Mouse (Mus musculus) kidney, embryonic 15.5 days (tissue): ENCODE results near the gene Stx1b. TPM values are rescaled to one million over a fixed set of nuclear protein-coding genes. Genes with fewer than 3 reads are reported as not detected.

Experiments used
- ATAC-seq: fragments of 200-750 bp; cut with Nextera tagmentation; replicated peaks from 2 replicates; pipeline ENCODE4 v1.8.0; 2017; ENCODE audit warnings: moderate TSS enrichment; ENCODE audit not compliant: low FRiP score
- H3K27ac ChIP-seq: fragments of 300-500 bp; sonication (generic); 2 replicates; pipeline ENCODE4 v1.5.1; 2015; ENCODE audit warnings: mild to moderate bottlenecking, inconsistent platforms
- H3K27me3 ChIP-seq: fragments of 300-500 bp; sonication (generic); 2 replicates; pipeline ENCODE4 v1.6.1; 2015; ENCODE audit warnings: inconsistent platforms
- H3K36me3 ChIP-seq: fragments of 300-500 bp; sonication (generic); 2 replicates; pipeline ENCODE4 v1.6.1; 2015; ENCODE audit warnings: inconsistent platforms
- H3K4me1 ChIP-seq: fragments of 300-500 bp; sonication (generic); 2 replicates; pipeline ENCODE4 v1.6.1; 2015; ENCODE audit warnings: inconsistent platforms
- H3K4me2 ChIP-seq: fragments of 300-500 bp; sonication (generic); 2 replicates; pipeline ENCODE4 v1.6.1; 2015; ENCODE audit warnings: moderate library complexity, mild to moderate bottlenecking, inconsistent platforms
- H3K4me3 ChIP-seq: fragments of 300-500 bp; sonication (generic); replicated peaks from 2 replicates; pipeline ENCODE4 v1.5.1; 2015; ENCODE audit warnings: mild to moderate bottlenecking, inconsistent platforms
- H3K9ac ChIP-seq: fragments of 300-500 bp; sonication (generic); 2 replicates; pipeline ENCODE4 v1.6.1; 2015; ENCODE audit warnings: mild to moderate bottlenecking, inconsistent platforms
- H3K9me3 ChIP-seq: fragments of 300-500 bp; sonication (generic); replicated peaks from 2 replicates; pipeline ENCODE4 v1.6.1; 2016; ENCODE audit warnings: inconsistent platforms
- WGBS: fragments of 180-500 bp; shearing (Covaris S2); methylation state at CpG from one replicate; pipeline ENCODE4 v1.1.7; 2015; ENCODE audit warnings: mixed read lengths; 5-methylcytosine and 5-hydroxymethylcytosine counted together
- polyA plus RNA-seq: library from polyadenylated mRNA; unstranded; fragments of >200 nt; fragmentation: Nextera tagmentation; extraction: Ambion mirVana; gene quantifications from 2 replicates; pipeline ENCODE4 v1.2.1, GENCODE M21; 2015

Stx1b gene
- 3.8 and 5.2 TPM in 2 replicates for polyA plus RNA-seq

DNA sequence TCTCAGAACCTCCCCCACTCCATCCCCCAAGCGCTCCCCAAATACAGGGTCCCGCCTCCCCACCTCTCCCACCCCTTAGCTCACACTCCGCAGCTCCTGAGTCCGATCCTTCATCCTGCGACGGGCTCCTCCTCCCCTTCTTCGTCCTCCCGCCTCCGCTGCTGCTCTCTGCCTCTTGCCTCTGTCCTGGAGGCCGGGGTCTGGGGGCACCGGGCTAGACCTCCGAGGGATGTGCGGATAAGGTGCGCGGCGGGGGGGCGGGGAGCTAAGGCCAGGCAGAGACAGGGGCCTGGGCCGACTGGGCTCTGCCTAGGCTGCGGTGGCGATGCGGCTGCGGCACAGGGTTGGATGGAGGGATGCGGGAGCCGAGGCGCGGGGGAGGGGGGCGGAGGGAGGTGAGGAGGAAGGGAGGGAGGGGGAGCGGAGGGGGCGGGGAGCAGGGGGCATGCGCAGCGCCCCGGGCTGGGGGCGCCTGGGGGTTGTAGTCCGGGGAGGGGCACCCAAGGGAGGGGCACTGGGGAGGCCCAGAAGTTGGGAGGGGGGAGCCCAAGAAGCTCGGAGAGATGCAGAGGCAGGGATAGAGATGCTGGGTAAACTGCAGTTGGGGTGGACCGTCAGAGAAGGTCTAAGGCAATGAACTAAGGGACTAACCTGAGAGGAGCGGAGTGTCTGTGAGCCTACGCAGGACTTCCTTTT lies at the start of gene Stx1b, which contains the start of gene Stx4a:
Gene Stx1b, minus strand, starts transcription at position 374 of the 696 bp plus-strand sequence.
Gene Stx4a, plus strand, starts transcription at position 119 of the 696 bp plus-strand sequence.
- peak within 1 kb of the TSS; percentile 70 for H3K9ac ChIP-seq
- peaks cover 38% of the 10 kb centered on the region for H3K4me1 ChIP-seq
- H3K4me3 ChIP-seq, result peak within 1 kb of the TSS; percentile 61
- no peaks in the 10 kb centered on the region for H3K27me3 ChIP-seq
- 3% methylated on average over 32 of the region's 38 CpGs for WGBS
- peak; percentile 68 for ATAC-seq
- H3K9me3 ChIP-seq, result no peaks in the 10 kb centered on the region
- H3K4me2 ChIP-seq, result peak within 1 kb of the TSS; percentile 89
- H3K27ac ChIP-seq, result 0 out of 2 replicates have a peak within 1 kb of the TSS, but pooled peaks have one; percentile 33
- H3K36me3 ChIP-seq, result no peaks in the 10 kb centered on the region

DNA sequence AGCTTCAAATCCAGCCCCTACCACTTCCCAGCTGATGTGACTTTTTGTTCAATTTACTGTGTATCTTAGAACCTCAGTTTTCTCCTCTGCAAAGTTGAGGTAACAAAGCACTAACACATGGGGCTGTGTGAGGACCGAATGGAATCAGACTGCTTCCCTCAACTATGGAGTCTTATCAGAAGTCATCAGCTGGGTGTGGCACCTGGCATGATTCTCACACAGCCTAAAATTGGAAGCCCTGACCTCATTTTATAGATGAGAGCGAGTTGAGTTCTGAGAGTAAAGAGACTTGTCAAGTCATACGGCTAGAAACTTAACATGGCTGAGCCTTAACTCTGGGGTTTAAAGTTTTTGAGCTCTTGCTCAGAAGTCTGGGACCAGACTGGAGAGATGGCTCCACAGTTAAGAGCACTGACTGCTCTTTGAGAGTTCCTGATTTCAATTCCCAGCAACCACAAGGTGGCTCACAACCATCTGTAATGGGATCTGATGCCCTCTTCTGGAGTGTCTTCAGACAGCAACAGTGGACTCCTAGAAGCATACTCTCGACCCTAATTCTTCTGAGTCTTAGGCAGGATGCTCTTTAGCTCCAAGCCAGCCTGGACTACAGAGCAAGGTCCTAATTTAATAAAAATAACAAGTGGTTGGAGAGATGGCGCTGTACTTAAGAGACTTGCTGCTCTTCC lies 45.9 kb upstream of the Stx1b start:
- no peak for ATAC-seq
- H3K36me3 ChIP-seq, result peaks cover 59% of the 10 kb centered on the region
- H3K27ac ChIP-seq, result no peak overlapping the region
- H3K4me2 ChIP-seq, result no peak overlapping the region
- 85% methylated on average over 5 of the region's 5 CpGs for WGBS
- no peak overlapping the region for H3K9ac ChIP-seq
- no peak overlapping the region for H3K4me3 ChIP-seq
- no peaks in the 10 kb centered on the region for H3K27me3 ChIP-seq
- H3K9me3 ChIP-seq, result no peaks in the 10 kb centered on the region
- peaks cover 17% of the 10 kb centered on the region for H3K4me1 ChIP-seq

DNA sequence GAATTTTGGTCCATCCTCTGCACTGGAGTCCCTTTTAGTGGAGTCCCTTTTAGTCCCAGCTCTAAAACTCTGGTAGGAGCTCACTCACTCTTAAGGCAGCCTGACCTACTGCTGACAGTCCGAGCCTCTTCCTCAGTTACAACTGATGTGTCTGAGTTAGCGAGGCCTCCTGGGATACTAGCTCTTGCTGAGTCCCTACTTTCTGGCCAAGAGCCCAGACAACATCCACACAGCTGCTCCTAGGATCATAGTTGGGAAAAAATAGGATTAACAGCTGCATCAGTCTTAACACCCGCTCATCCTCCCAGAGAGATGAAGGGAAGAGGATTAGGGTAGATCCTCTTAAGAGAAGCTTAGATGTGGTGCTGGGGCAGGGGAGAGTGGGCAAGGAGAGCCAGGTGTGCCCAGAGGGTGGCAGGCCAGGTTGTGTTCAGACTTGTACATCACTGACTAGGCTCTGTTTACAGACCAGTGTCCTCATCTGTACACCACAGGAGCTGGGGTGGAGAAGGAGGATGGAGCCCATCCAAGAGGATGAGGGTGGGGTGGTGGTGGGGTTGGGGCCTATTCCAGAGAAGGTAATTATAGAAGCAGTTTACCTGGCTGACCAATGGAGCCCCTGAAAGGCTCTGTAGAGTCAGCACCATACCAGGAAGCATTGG lies 44.9 kb upstream of the Stx1b start:
- Histone ChIP-seq H3K4me2 (no peak overlapping the region), H3K4me3 (no peak overlapping the region), H3K27me3 (no peaks in the 10 kb centered on the region), H3K27ac (peak overlapping the region; percentile 18; the same call in 1 of the 2 replicates), H3K4me1 (peaks cover 13% of the 10 kb centered on the region), H3K36me3 (peaks cover 68% of the 10 kb centered on the region), H3K9me3 (no peaks in the 10 kb centered on the region), H3K9ac (no peak overlapping the region)
- ATAC-seq, result no peak
- 74% methylated on average over 3 of the region's 3 CpGs for WGBS

DNA sequence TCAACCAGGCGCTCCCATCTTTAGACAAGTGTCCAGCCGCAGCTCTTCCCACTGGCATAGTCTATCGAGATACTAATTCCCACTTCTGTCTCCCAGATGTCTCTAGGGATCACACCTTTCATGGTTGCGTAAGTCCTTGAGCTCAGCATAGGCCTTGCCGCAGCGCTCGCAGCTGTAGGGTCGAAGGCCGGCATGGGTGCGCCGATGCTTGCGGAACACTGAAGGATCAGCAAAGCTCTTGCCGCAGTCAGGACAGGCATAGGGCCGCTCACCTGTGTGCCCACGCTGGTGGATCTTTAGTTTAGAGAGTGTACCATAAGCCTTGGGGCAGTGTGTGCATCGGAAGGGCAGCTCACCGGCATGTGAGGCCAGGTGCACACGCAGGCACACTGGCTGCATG lies 43.3 kb upstream of the Stx1b start:
- no peak overlapping the region for H3K9ac ChIP-seq
- no peaks in the 10 kb centered on the region for H3K27me3 ChIP-seq
- whole genome bisulfite sequencing, result 96% methylated on average over 18 of the region's 18 CpGs
- H3K9me3 ChIP-seq, result no peaks in the 10 kb centered on the region
- H3K27ac ChIP-seq, result no peak overlapping the region
- no peak for ATAC-seq
- H3K4me3 ChIP-seq, result no peak overlapping the region
- H3K4me1 ChIP-seq, result no peaks in the 10 kb centered on the region
- peaks cover 61% of the 10 kb centered on the region for H3K36me3 ChIP-seq
- H3K4me2 ChIP-seq, result no peak overlapping the region

DNA sequence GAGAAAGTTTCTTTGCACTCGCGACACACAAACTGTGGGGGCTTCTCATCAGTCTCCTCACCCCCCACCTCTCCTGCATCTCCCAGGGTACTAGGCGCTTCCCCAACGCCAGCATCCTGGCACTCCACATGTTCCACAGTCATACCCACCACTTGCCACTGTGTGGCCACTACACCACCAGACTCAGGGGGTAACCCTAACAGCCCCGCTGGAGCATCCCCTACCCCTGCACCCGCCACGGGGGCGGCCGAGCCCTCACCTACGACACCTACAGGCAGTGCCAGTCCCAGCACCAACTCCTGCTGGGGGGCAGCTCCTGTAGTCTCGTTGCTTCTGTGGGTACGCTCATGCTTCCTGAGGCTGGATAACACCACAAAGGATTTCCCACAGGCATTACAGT lies 42.1 kb upstream of the Stx1b start:
- no peaks in the 10 kb centered on the region for H3K4me1 ChIP-seq
- 91% methylated on average over 11 of the region's 12 CpGs for WGBS
- no peak overlapping the region for H3K9ac ChIP-seq
- no peaks in the 10 kb centered on the region for H3K9me3 ChIP-seq
- peaks cover 53% of the 10 kb centered on the region for H3K36me3 ChIP-seq
- 0 out of 2 replicates have a peak, but pooled peaks have one; percentile 46 for ATAC-seq
- no peak overlapping the region for H3K4me3 ChIP-seq
- H3K27ac ChIP-seq, result no peak overlapping the region
- no peak overlapping the region for H3K4me2 ChIP-seq
- no peaks in the 10 kb centered on the region for H3K27me3 ChIP-seq

DNA sequence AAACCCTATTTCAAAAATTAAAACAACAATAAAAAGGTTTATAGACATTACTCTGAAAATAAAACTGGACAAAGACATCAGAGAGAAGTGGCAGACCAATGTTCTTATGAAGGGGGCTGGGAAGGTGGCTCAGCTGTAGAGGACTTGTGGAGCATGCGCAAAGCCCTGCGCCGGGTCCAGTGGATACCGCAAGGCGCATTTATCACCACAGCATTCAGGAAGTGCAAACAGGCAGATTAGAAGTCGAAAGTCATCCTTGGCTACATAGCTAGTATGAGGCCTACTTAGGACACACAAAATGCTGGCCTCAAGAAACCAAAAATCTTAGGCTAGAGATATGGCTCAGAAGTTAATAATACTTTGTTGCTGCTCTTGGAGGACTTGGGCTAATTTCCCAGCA lies 33.9 kb upstream of the Stx1b start:
- Histone ChIP-seq H3K36me3 (no peaks in the 10 kb centered on the region), H3K4me2 (no peak overlapping the region), H3K27ac (no peak overlapping the region), H3K9ac (no peak overlapping the region), H3K9me3 (no peaks in the 10 kb centered on the region), H3K4me3 (no peak overlapping the region), H3K4me1 (no peaks in the 10 kb centered on the region), H3K27me3 (no peaks in the 10 kb centered on the region)
- no peak for ATAC-seq
- 88% methylated on average over 6 of the region's 6 CpGs for WGBS

DNA sequence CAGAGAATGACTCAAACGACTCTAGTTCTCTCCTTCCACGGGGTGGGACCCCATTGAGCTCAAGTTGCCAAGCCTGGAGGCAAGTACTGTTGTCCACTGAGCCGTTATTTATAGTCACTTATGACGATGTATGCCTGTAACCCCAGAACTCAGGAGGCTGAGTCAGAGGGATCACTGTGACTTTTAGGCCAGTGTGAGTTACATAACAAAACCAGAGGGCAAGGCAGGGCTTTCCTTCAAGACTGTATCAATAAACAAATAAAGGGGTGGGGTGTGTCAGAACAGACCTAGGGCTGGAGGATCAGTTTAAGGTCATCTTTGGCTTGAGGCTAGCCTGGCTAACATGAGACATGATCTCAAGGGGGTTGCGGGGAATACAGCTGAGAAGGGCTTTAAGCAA lies 26.6 kb upstream of the Stx1b start:
- Histone ChIP-seq H3K9me3 (no peaks in the 10 kb centered on the region), H3K4me3 (no peak overlapping the region), H3K4me1 (no peaks in the 10 kb centered on the region), H3K9ac (no peak overlapping the region), H3K27ac (no peak overlapping the region), H3K4me2 (no peak overlapping the region), H3K36me3 (peaks cover 26% of the 10 kb centered on the region), H3K27me3 (no peaks in the 10 kb centered on the region)
- no peak for ATAC-seq
- 47% methylated on average over 5 of the region's 5 CpGs for WGBS

DNA sequence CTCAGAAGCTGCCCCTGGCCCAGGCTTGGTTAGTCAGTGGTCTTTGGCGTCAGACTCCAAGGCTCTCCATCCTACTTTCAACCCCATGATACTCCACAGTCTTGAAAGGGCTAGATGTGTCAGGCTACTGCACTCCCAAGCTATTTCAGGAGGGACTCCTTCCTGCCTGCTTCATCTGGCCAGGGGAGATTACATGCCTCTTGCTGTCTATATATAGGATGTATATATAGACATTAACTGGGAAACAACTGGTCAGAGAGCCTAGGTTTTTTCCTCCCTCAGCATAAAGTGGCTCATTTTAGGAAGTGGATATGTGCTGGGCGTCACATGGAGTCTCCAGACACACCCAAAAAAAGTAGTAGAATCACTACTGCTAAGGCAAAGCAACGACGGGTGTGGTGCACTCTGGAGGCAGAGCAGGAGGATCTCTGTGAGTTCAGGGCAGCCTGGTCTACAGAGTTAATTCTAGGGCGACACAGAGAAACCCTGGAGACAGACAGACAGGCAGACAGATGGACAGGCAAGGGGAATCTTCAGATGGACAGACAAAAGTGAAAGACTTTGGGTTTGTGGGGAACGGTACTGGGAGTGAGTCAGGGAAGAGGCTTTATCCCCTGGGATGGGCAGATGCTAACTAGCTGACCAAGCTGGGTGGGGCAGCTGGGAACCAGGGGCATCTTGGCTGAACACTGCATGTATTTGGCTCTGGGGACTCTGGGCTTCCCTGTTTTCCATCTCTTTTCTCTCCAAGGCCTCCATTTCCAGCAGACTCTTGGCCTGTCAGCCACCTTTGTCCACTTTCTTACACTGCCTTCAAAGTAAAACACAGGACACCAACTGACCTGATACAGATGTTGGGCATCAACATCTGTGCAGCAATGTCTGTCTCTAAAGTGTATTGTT lies 25.9 kb upstream of the Stx1b start:
- H3K36me3 ChIP-seq, result peaks cover 33% of the 10 kb centered on the region
- no peak overlapping the region for H3K4me3 ChIP-seq
- no peaks in the 10 kb centered on the region for H3K9me3 ChIP-seq
- 78% methylated on average over 6 of the region's 6 CpGs for WGBS
- no peaks in the 10 kb centered on the region for H3K27me3 ChIP-seq
- H3K4me2 ChIP-seq, result no peak overlapping the region
- no peak for ATAC-seq
- H3K4me1 ChIP-seq, result no peaks in the 10 kb centered on the region
- H3K9ac ChIP-seq, result no peak overlapping the region
- H3K27ac ChIP-seq, result no peak overlapping the region

DNA sequence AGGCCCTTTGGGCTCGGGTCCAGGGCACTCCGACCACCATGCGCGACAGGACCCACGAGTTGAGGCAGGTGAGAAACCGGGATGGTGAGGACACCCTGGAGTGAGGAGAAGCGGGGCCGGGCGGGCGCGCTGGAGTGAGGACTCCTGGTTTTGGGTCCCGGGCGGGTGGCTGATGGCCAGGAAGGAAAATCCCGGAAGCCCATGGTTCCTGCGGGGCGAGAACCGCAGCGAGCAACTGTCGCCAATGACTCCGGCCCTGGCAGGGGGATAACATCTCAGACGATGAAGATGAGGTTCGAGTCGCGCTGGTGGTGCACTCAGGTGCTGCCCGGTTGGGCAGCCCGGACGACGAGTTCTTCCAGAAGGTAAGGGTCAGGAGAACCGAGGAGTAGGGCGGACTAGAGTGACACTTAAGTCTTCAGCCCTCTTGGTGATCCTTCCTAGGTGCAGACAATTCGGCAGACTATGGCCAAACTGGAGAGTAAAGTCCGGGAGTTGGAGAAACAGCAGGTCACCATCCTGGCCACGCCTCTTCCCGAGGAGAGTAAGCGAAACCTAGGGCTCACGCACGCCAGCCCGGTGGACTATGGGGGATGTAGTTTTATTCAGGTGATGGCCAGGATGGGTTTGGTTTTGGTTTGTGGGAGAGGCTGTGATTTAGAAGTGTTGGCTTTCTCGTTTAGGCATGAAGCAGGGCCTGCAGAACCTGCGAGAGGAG lies 17.8 kb upstream of the Stx1b start:
- peak overlapping the region; percentile 79 for H3K9ac ChIP-seq
- H3K4me3 ChIP-seq, result peak overlapping the region; percentile 86
- peaks cover 19% of the 10 kb centered on the region for H3K4me1 ChIP-seq
- WGBS, result under 1% methylated on average over 40 of the region's 40 CpGs
- H3K4me2 ChIP-seq, result peak overlapping the region; percentile 92
- ATAC-seq, result peak; percentile 75
- H3K36me3 ChIP-seq, result peaks cover 40% of the 10 kb centered on the region
- H3K27me3 ChIP-seq, result no peaks in the 10 kb centered on the region
- no peaks in the 10 kb centered on the region for H3K9me3 ChIP-seq
- H3K27ac ChIP-seq, result peak overlapping the region; percentile 93

DNA sequence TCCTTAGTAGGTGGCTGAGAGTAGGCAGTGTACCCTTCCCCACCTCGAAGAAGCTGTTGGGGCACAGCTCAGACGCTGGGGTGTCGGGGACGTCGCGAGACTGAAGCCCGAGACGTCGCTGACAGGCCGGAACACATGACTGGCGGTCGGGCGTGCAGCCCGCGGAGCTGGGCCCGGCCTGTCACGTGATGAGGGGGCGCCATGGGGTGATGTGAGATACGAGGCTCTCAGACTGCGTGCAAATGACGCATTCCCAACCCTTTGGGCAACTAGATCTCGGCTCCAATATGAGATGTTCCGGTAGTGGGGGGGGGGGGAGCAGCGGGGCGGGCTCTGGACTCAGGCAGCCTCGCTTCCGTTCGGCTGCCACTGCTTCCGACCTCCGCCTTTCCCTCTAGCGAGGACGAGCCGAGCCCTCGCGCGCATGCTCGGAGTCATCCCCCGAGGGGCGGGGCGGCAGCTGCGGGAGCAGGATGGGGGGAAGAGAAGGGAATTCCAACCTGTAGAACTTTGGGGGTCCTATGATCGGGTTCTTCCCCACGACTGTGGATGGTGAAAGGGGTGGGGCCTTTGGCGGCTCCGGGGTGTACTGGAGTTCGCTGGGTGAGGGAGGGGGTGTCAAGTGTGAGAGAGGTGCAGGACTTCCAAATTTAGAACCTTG lies 17.1 kb upstream of the Stx1b start:
- Histone ChIP-seq H3K36me3 (peaks cover 33% of the 10 kb centered on the region), H3K27ac (peak overlapping the region; percentile 93), H3K9ac (peak overlapping the region; percentile 79), H3K4me2 (peak overlapping the region; percentile 92), H3K4me1 (peaks cover 19% of the 10 kb centered on the region), H3K27me3 (no peaks in the 10 kb centered on the region), H3K9me3 (no peaks in the 10 kb centered on the region), H3K4me3 (peak overlapping the region; percentile 86)
- peak; percentile 92 for ATAC-seq
- WGBS, result under 1% methylated on average over 46 of the region's 46 CpGs
